Mouse (Mus musculus) erythroblast, embryonic 14.5 days (primary cell): ENCODE results near the gene Kifc3. TPM values are rescaled to one million over a fixed set of nuclear protein-coding genes. Genes with fewer than 3 reads are reported as not detected.

Experiments
- H3K27me3 ChIP-seq: 2 replicates; pipeline ENCODE4 v1.6.1; 2012; ENCODE audit warnings: inconsistent platforms; ENCODE audit not compliant: control insufficient read depth
- H3K36me3 ChIP-seq: 2 replicates; pipeline ENCODE4 v1.6.1; 2012; ENCODE audit warnings: mild to moderate bottlenecking, inconsistent platforms; ENCODE audit not compliant: control insufficient read depth
- H3K4me1 ChIP-seq: 2 replicates; pipeline ENCODE4 v1.6.1; 2012; ENCODE audit warnings: inconsistent platforms; ENCODE audit not compliant: control insufficient read depth
- H3K4me3 ChIP-seq: replicated peaks from 2 replicates; pipeline ENCODE3; 2012; ENCODE audit warnings: moderate library complexity, mild to moderate bottlenecking, inconsistent platforms
- H3K9me3 ChIP-seq: 2 replicates; pipeline ENCODE4 v1.6.1; 2012; ENCODE audit warnings: low read length, inconsistent platforms, mixed read lengths; ENCODE audit not compliant: control insufficient read depth
- GATA1 ChIP-seq: IDR thresholded peaks from 2 replicates; pipeline ENCODE4 v1.6.1; 2012; ENCODE audit warnings: low read length, inconsistent platforms, mixed read lengths
- TAL1 ChIP-seq: IDR thresholded peaks from 3 replicates; pipeline ENCODE4 v1.6.1; 2012; ENCODE audit warnings: low read length, inconsistent platforms, mixed read lengths
- polyA plus RNA-seq: library from polyadenylated mRNA; stranded (reverse); fragments of >175 nt; gene quantifications from 2 replicates; pipeline ENCODE4 v1.2.3, GENCODE M21; 2012

Gene Kifc3
- polyA plus RNA-seq, 1 experiment: 0.04 TPM

GRCm38 (mm10) chr8:95135242-95135641 is 67.4 kb downstream of the Kifc3 start:
- Histone ChIP-seq H3K4me3 (no peak overlapping the region), H3K27me3 (peaks cover 31% of the 10 kb centered on the region), H3K9me3 (no peaks in the 10 kb centered on the region), H3K4me1 (no peaks in the 10 kb centered on the region), H3K36me3 (no peaks in the 10 kb centered on the region; the same call in 1 of the 2 replicates)
- TF ChIP-seq GATA1 (no peak), TAL1 (no peak)

- H3K4me3 ChIP-seq: no peak overlapping the region
- no peaks in the 10 kb centered on the region; the same call in 1 of the 2 replicates for H3K36me3 ChIP-seq
- H3K4me1 ChIP-seq: no peaks in the 10 kb centered on the region
- no peaks in the 10 kb centered on the region for H3K9me3 ChIP-seq
- TF ChIP-seq GATA1 (no peak), TAL1 (no peak)
- peaks cover 27% of the 10 kb centered on the region for H3K27me3 ChIP-seq
Observed at GRCm38 (mm10) chr8:95134186-95134585, 68.4 kb downstream of the Kifc3 start.

- no peak for TF ChIP-seq TAL1
- no peak for TF ChIP-seq GATA1
- peaks cover 10% of the 10 kb centered on the region for H3K27me3 ChIP-seq
- no peaks in the 10 kb centered on the region for H3K4me1 ChIP-seq
- no peak overlapping the region for H3K4me3 ChIP-seq
- no peaks in the 10 kb centered on the region; the same call in 1 of the 2 replicates for H3K36me3 ChIP-seq
- no peaks in the 10 kb centered on the region for H3K9me3 ChIP-seq
Observed at GRCm38 (mm10) chr8:95131983-95132382, 70.6 kb downstream of the Kifc3 start.

GRCm38 (mm10) chr8:95130966-95131537 is 71.6 kb downstream of the Kifc3 start:
- Histone ChIP-seq H3K9me3 (no peaks in the 10 kb centered on the region), H3K4me3 (no peak overlapping the region), H3K27me3 (peaks cover 3% of the 10 kb centered on the region; the same call in 1 of the 2 replicates), H3K36me3 (no peaks in the 10 kb centered on the region; the same call in 1 of the 2 replicates), H3K4me1 (no peaks in the 10 kb centered on the region)
- TF ChIP-seq TAL1: no peak
- no peak for TF ChIP-seq GATA1

DNA sequence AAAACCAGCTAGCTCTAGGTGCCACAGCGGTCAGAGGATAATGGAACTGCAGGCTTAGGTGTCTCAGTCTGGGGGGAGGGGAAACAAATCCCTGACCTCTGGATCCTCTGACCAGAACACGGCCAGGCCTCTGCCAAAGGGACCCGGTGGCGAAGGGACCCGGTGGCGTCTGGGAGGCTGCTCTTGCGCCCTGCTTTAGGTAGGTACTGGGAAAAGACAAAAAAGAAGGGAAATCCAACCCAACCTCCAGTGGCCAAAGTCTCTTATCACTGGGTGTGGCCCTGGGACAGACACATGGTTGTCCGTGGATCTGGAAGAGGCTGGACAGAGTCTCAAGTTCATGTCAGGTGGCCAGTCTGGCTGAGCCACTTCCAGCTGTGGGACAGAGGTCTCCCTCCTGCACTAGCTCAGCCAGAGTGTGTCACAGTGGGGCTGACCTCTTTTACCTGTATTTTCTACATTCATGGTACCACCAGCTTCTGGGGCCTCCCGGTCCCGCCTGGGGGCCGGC is 73.8 kb downstream of the Kifc3 start:
- Histone ChIP-seq H3K9me3 (no peaks in the 10 kb centered on the region), H3K4me3 (no peak overlapping the region), H3K36me3 (no peaks in the 10 kb centered on the region; the same call in 1 of the 2 replicates), H3K27me3 (no peaks in the 10 kb centered on the region), H3K4me1 (no peaks in the 10 kb centered on the region)
- TF ChIP-seq TAL1 (no peak), GATA1 (no peak)

- Histone ChIP-seq H3K27me3 (no peaks in the 10 kb centered on the region), H3K4me1 (no peaks in the 10 kb centered on the region), H3K9me3 (no peaks in the 10 kb centered on the region), H3K36me3 (no peaks in the 10 kb centered on the region; the same call in 1 of the 2 replicates), H3K4me3 (no peak overlapping the region)
- no peak for TF ChIP-seq GATA1
- no peak for TF ChIP-seq TAL1
Observed at GRCm38 (mm10) chr8:95127658-95128057, 75.0 kb downstream of the Kifc3 start.

- no peaks in the 10 kb centered on the region for H3K9me3 ChIP-seq
- TF ChIP-seq GATA1 (no peak), TAL1 (no peak)
- H3K4me1 ChIP-seq: no peaks in the 10 kb centered on the region
- no peaks in the 10 kb centered on the region; the same call in 1 of the 2 replicates for H3K36me3 ChIP-seq
- no peaks in the 10 kb centered on the region for H3K27me3 ChIP-seq
- no peak overlapping the region for H3K4me3 ChIP-seq
Observed at GRCm38 (mm10) chr8:95126497-95126896, 76.1 kb downstream of the Kifc3 start.

DNA sequence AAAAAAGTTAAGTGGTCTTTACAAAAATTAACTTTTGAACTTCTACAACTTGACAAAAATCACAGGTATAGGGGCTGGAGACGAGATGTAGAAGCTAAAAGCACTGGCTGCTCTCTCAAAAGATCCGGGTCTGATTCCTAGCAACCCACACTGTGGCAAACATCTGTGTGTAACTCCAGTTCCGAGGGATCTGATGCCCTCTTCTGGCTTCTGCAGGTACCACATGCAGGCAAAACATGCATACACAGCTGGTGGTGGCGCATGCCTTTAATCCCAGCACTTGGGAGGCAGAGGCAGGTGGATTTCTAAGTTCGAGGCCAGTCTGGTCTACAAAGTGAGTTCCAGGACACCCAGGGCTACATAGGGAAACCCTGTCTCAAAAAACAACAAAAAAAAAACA is 79.2 kb downstream of the Kifc3 start:
- no peak overlapping the region for H3K4me3 ChIP-seq

DNA sequence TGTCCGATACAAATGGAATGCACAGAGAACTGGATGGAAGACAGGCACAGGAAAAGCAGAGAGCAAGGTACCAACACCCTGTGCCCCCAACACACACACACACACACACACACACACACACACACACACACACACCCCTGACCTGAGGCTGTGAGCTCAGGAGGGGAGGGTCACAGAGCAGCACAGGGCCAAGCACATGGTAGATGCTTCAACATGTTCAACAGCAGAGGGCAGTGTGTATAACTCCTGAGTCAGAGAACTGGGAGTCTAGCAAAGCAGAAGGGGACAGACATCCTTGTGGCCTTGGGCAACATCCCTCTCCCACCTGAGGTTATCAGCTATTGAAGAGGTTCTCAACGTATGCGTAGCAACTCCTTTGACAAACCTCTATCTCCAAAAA is 88.9 kb downstream of the Kifc3 start:
- H3K4me1 ChIP-seq: no peaks in the 10 kb centered on the region
- no peaks in the 10 kb centered on the region for H3K9me3 ChIP-seq
- TF ChIP-seq TAL1 (no peak), GATA1 (no peak)
- H3K36me3 ChIP-seq: peaks cover 2% of the 10 kb centered on the region; the same call in 1 of the 2 replicates
- no peaks in the 10 kb centered on the region for H3K27me3 ChIP-seq
- no peak overlapping the region for H3K4me3 ChIP-seq

More for the DNA sequence above, 79.2 kb downstream of the Kifc3 start:
- no peaks in the 10 kb centered on the region for H3K27me3 ChIP-seq
- TF ChIP-seq TAL1 (no peak), GATA1 (no peak)
- no peaks in the 10 kb centered on the region for H3K4me1 ChIP-seq
- H3K36me3 ChIP-seq: no peaks in the 10 kb centered on the region; the same call in 1 of the 2 replicates
- no peaks in the 10 kb centered on the region for H3K9me3 ChIP-seq
